Mouse (Mus musculus) forebrain, embryonic 15.5 days (tissue): ENCODE data around the gene Egfr. TPM values are rescaled to one million over a fixed set of nuclear protein-coding genes. Genes with fewer than 3 reads are reported as not detected.

Experiments
- ATAC-seq: fragments of 200-750 bp; cut with Nextera tagmentation; replicated peaks from 2 replicates; pipeline ENCODE4 v1.8.0; 2017; ENCODE audit warnings: mild to moderate bottlenecking, moderate TSS enrichment, moderate library complexity
- H3K27ac ChIP-seq: fragments of 300-500 bp; sonication (generic); replicated peaks from 2 replicates; pipeline ENCODE4 v1.5.1; 2015; ENCODE audit warnings: mild to moderate bottlenecking, inconsistent platforms
- H3K27me3 ChIP-seq: fragments of 300-500 bp; sonication (generic); 2 replicates; pipeline ENCODE4 v1.6.1; 2015; ENCODE audit warnings: inconsistent platforms
- H3K36me3 ChIP-seq: fragments of 300-500 bp; sonication (generic); 2 replicates; pipeline ENCODE4 v1.6.1; 2015; ENCODE audit warnings: mild to moderate bottlenecking, inconsistent platforms
- H3K4me1 ChIP-seq: fragments of 300-500 bp; sonication (generic); 2 replicates; pipeline ENCODE4 v1.6.1; 2015; ENCODE audit warnings: inconsistent platforms
- H3K4me2 ChIP-seq: fragments of 300-500 bp; sonication (generic); replicated peaks from 2 replicates; pipeline ENCODE4 v1.6.1; 2015; ENCODE audit warnings: mild to moderate bottlenecking, inconsistent platforms
- H3K4me3 ChIP-seq: fragments of 300-500 bp; sonication (generic); 2 replicates; pipeline ENCODE4 v1.5.1; 2015; ENCODE audit warnings: mild to moderate bottlenecking, inconsistent platforms
- H3K9ac ChIP-seq: fragments of 300-500 bp; sonication (generic); replicated peaks from 2 replicates; pipeline ENCODE4 v1.6.1; 2015; ENCODE audit warnings: mild to moderate bottlenecking, inconsistent platforms
- H3K9me3 ChIP-seq: fragments of 300-500 bp; sonication (generic); 2 replicates; pipeline ENCODE4 v1.6.1; 2016; ENCODE audit warnings: inconsistent platforms
- WGBS: fragments of 180-500 bp; shearing (Covaris S2); methylation state at CpG from one replicate; pipeline ENCODE4 v1.1.7; 2015; ENCODE audit warnings: mixed read lengths; 5-methylcytosine and 5-hydroxymethylcytosine counted together
- polyA plus RNA-seq: library from polyadenylated mRNA; unstranded; fragments of >200 nt; fragmentation: Nextera tagmentation; extraction: Ambion mirVana; gene quantifications from 2 replicates; pipeline ENCODE4 v1.2.1, GENCODE M21; 2015

Gene Egfr
- polyA plus RNA-seq, 1 experiment from 2014 or later, result 2.9 TPM

GRCm38 (mm10) chr11:16877676-16878378 lies 125.8 kb downstream of the Egfr start:
- H3K9me3 ChIP-seq, result no peaks in the 10 kb centered on the region
- ATAC-seq, result no peak
- no peaks in the 10 kb centered on the region for H3K36me3 ChIP-seq
- H3K4me3 ChIP-seq, result no peak overlapping the region
- H3K27me3 ChIP-seq, result no peaks in the 10 kb centered on the region
- WGBS, result 35% methylated on average over 9 of the region's 9 CpGs
- H3K4me2 ChIP-seq, result no peak overlapping the region
- no peak overlapping the region for H3K9ac ChIP-seq
- H3K4me1 ChIP-seq, result no peaks in the 10 kb centered on the region
- H3K27ac ChIP-seq, result no peak overlapping the region

DNA sequence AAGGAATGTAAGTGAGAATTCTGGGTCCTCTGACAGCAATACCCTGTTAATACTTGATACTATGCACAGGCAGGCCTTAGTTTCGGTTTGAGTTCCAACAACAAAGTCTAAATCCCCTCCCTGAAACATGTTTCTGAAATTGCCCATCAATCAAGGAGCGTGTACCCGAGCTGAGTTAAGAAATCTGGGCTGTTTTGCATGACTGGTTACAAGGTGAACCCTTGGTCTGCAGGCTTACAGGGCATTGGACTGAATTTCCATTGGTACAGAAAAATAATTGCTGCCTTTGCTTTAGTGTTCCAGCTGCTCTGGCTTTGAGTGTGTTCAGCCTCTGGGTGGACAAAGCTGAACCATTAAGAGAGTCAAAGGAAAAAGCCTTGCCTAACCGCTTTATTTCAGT lies 129.9 kb downstream of the Egfr start:
- Histone ChIP-seq H3K4me2 (no peak overlapping the region), H3K27me3 (no peaks in the 10 kb centered on the region), H3K4me3 (no peak overlapping the region), H3K36me3 (no peaks in the 10 kb centered on the region), H3K27ac (no peak overlapping the region), H3K9ac (no peak overlapping the region), H3K9me3 (no peaks in the 10 kb centered on the region), H3K4me1 (no peaks in the 10 kb centered on the region)
- no peak for ATAC-seq
- WGBS, result 52% methylated on average over 4 of the region's 4 CpGs

DNA sequence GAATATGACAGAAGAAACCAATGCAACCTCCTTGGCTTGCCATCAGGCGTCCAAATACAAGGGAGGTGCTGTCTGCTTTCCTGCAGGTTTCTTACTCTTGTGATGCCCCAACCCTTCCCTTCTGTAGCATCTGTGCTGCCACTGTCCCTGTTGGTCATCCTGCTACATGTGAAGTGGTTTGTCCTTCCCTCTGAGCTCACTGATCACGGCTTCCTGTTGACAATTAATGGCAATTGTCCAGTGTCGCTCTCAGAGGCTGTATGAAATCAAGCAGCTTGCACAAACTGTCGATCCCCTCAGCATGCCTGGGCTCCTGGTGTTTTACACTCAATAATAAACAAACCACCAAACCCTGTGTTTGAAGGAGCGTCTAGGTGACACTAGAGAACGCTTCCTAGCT lies 134.1 kb downstream of the Egfr start:
- no peak overlapping the region for H3K4me3 ChIP-seq
- no peak for ATAC-seq
- no peaks in the 10 kb centered on the region for H3K9me3 ChIP-seq
- no peak overlapping the region for H3K9ac ChIP-seq
- no peaks in the 10 kb centered on the region for H3K4me1 ChIP-seq
- 82% methylated on average over 6 of the region's 6 CpGs for WGBS
- H3K27ac ChIP-seq, result no peak overlapping the region
- H3K4me2 ChIP-seq, result no peak overlapping the region
- no peaks in the 10 kb centered on the region for H3K27me3 ChIP-seq
- no peaks in the 10 kb centered on the region for H3K36me3 ChIP-seq

GRCm38 (mm10) chr11:16888086-16888485 lies 136.1 kb downstream of the Egfr start:
- no peaks in the 10 kb centered on the region for H3K27me3 ChIP-seq
- H3K9ac ChIP-seq, result no peak overlapping the region
- no peak for ATAC-seq
- no peak overlapping the region for H3K27ac ChIP-seq
- H3K4me3 ChIP-seq, result no peak overlapping the region
- H3K36me3 ChIP-seq, result no peaks in the 10 kb centered on the region
- H3K4me1 ChIP-seq, result no peaks in the 10 kb centered on the region
- H3K4me2 ChIP-seq, result no peak overlapping the region
- no peaks in the 10 kb centered on the region for H3K9me3 ChIP-seq

GRCm38 (mm10) chr11:16895441-16896356 lies 143.7 kb downstream of the Egfr start:
- H3K9me3 ChIP-seq, result no peaks in the 10 kb centered on the region
- 81% methylated on average over 13 of the region's 13 CpGs for WGBS
- H3K27me3 ChIP-seq, result no peaks in the 10 kb centered on the region
- H3K9ac ChIP-seq, result no peak overlapping the region
- H3K4me3 ChIP-seq, result no peak overlapping the region
- no peak overlapping the region for H3K4me2 ChIP-seq
- no peak for ATAC-seq
- no peaks in the 10 kb centered on the region for H3K4me1 ChIP-seq
- H3K27ac ChIP-seq, result no peak overlapping the region
- no peaks in the 10 kb centered on the region for H3K36me3 ChIP-seq

GRCm38 (mm10) chr11:16897681-16898080 lies 145.7 kb downstream of the Egfr start:
- no peaks in the 10 kb centered on the region for H3K36me3 ChIP-seq
- no peak overlapping the region for H3K4me3 ChIP-seq
- H3K9me3 ChIP-seq, result no peaks in the 10 kb centered on the region
- no peak overlapping the region for H3K9ac ChIP-seq
- WGBS, result 82% methylated on average over 2 of the region's 2 CpGs
- no peaks in the 10 kb centered on the region for H3K4me1 ChIP-seq
- H3K27ac ChIP-seq, result no peak overlapping the region
- H3K4me2 ChIP-seq, result no peak overlapping the region
- no peak for ATAC-seq
- no peaks in the 10 kb centered on the region for H3K27me3 ChIP-seq

DNA sequence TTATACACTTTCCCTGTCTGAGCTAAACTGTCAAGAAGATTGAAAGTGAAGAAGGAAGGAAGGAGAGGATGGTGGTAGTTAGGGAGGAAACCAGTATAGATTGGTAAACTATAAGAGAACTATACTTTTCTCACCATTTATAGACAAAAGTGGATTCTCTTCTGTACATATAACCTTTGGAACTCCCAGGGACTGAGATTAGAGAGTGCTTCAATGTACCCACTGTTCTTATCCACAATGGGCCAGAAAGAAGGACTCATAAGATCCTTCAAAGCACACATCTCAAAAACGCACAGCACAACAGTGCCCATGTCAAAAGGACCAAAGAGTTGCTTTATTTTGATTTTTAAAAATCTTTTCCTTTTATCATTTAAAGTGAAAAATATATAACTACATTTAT lies 148.2 kb downstream of the Egfr start:
- Histone ChIP-seq H3K9me3 (no peaks in the 10 kb centered on the region), H3K4me1 (no peaks in the 10 kb centered on the region), H3K27ac (no peak overlapping the region), H3K4me3 (no peak overlapping the region), H3K4me2 (no peak overlapping the region), H3K36me3 (no peaks in the 10 kb centered on the region), H3K9ac (no peak overlapping the region), H3K27me3 (no peaks in the 10 kb centered on the region)
- ATAC-seq, result no peak
- 81% methylated on average over 1 of the region's 1 CpGs for WGBS

DNA sequence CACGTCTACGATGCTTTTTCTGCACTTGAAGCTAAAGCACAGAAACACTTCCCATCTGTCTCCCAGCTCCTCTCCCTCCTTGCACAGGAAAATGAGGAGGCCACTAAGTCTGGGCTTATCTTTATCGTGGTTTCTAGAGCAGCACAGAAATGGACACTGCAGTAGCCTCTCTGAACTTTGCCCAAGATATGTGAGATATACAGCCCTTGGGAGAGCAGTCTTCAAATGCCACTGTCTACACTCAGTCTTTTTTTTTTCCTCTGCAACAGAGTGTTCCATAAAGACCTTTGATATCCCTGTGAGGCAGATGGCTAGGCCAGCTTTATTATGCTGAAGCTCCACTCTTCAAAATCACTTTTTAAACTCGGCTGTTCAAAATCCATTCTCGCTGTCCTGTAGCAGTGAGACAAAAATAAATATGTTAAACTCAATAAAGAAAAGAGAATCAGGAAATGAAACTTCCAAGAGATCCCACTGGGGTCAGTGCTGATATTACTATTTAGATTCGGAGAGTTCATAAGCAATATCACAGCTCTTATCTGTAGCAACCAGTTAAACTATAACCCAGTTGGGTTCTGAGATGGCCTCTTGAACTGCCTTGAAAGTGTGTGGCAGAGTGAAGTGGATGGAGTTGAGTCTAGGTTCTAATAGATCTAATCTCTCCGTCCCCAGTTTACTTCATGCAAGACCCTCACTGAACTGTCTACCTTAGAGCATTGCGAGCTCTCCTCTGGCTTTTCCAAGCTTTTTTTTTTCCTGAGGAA lies 148.8 kb downstream of the Egfr start:
- ATAC-seq, result no peak
- Histone ChIP-seq H3K9ac (no peak overlapping the region), H3K4me3 (no peak overlapping the region), H3K27ac (no peak overlapping the region), H3K4me2 (no peak overlapping the region), H3K4me1 (no peaks in the 10 kb centered on the region), H3K36me3 (no peaks in the 10 kb centered on the region), H3K27me3 (no peaks in the 10 kb centered on the region), H3K9me3 (no peaks in the 10 kb centered on the region)
- 95% methylated on average over 8 of the region's 8 CpGs for WGBS

GRCm38 (mm10) chr11:16904302-16905011 lies 152.5 kb downstream of the Egfr start:
- no peak for ATAC-seq
- Histone ChIP-seq H3K4me3 (no peak overlapping the region), H3K27me3 (no peaks in the 10 kb centered on the region), H3K4me1 (no peaks in the 10 kb centered on the region), H3K36me3 (no peaks in the 10 kb centered on the region), H3K9me3 (no peaks in the 10 kb centered on the region), H3K9ac (no peak overlapping the region), H3K4me2 (no peak overlapping the region), H3K27ac (no peak overlapping the region)
- 79% methylated on average over 8 of the region's 8 CpGs for WGBS

DNA sequence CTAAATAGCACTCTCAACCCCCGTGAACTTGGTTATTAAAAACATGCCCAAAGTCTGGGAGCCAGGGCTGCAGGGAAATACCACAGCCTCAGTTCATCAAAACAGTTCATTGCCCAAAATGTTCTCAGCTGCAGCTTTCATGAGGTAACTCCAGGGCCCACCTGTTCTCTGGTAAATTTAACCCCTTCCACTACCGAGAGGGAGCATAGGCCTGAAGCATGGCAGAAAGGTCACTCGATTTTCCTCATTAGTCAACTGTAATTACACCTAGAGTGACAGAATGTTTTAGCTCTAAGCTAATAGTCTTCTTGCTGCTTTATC lies 153.0 kb downstream of the Egfr start:
- no peaks in the 10 kb centered on the region for H3K27me3 ChIP-seq
- H3K4me2 ChIP-seq, result no peak overlapping the region
- no peaks in the 10 kb centered on the region for H3K4me1 ChIP-seq
- no peak for ATAC-seq
- WGBS, result 73% methylated on average over 3 of the region's 3 CpGs
- H3K9me3 ChIP-seq, result no peaks in the 10 kb centered on the region
- H3K9ac ChIP-seq, result no peak overlapping the region
- no peak overlapping the region for H3K4me3 ChIP-seq
- no peak overlapping the region for H3K27ac ChIP-seq
- no peaks in the 10 kb centered on the region for H3K36me3 ChIP-seq

GRCm38 (mm10) chr11:16906530-16906929 lies 154.5 kb downstream of the Egfr start:
- Histone ChIP-seq H3K36me3 (no peaks in the 10 kb centered on the region), H3K4me1 (no peaks in the 10 kb centered on the region), H3K4me3 (no peak overlapping the region), H3K9ac (no peak overlapping the region), H3K27me3 (no peaks in the 10 kb centered on the region), H3K27ac (no peak overlapping the region), H3K9me3 (no peaks in the 10 kb centered on the region), H3K4me2 (no peak overlapping the region)
- ATAC-seq, result no peak
- 93% methylated on average over 2 of the region's 2 CpGs for WGBS
